Mouse (Mus musculus) stomach, postnatal 0 days (tissue): ENCODE data around the gene Hprt. TPM values are rescaled to one million over a fixed set of nuclear protein-coding genes. Genes with fewer than 3 reads are reported as not detected.

Source experiments
- ATAC-seq: fragments of 200-750 bp; cut with Nextera tagmentation; 2 replicates; pipeline ENCODE4 v1.8.0; 2017; ENCODE audit not compliant: low FRiP score, low TSS enrichment
- DNase-seq: peaks from one replicate; pipeline ENCODE4 v3.0.0-alpha.2; 2016; ENCODE audit warnings: low spot score
- H3K27ac ChIP-seq: fragments of 300-500 bp; sonication (generic); replicated peaks from 2 replicates; pipeline ENCODE4 v1.5.1; 2014; ENCODE audit warnings: mild to moderate bottlenecking, control low read depth
- H3K27me3 ChIP-seq: fragments of 300-500 bp; sonication (generic); 2 replicates; pipeline ENCODE4 v1.6.1; 2014; ENCODE audit warnings: low read length; ENCODE audit not compliant: control insufficient read depth, insufficient read depth
- H3K36me3 ChIP-seq: fragments of 300-500 bp; sonication (generic); 2 replicates; pipeline ENCODE4 v1.6.1; 2014; ENCODE audit warnings: low read length, mixed read lengths; ENCODE audit not compliant: control insufficient read depth, insufficient read depth
- H3K4me1 ChIP-seq: fragments of 300-500 bp; sonication (generic); replicated peaks from 2 replicates; pipeline ENCODE4 v1.6.1; 2014; ENCODE audit warnings: antibody characterized with exemption; ENCODE audit not compliant: control insufficient read depth, insufficient read depth
- H3K4me2 ChIP-seq: fragments of 300-500 bp; sonication (generic); replicated peaks from 2 replicates; pipeline ENCODE4 v1.6.1; 2014; ENCODE audit warnings: low read depth, mild to moderate bottlenecking, control low read depth, moderate library complexity
- H3K4me3 ChIP-seq: fragments of 300-500 bp; sonication (generic); 2 replicates; pipeline ENCODE4 v1.5.1; 2014; ENCODE audit warnings: low read depth, low read length, control low read depth
- H3K9ac ChIP-seq: fragments of 300-500 bp; sonication (generic); 2 replicates; pipeline ENCODE4 v1.6.1; 2014; ENCODE audit warnings: mild to moderate bottlenecking, low read length, control low read depth, mixed read lengths
- H3K9me3 ChIP-seq: fragments of 300-500 bp; sonication (generic); 2 replicates; pipeline ENCODE4 v1.6.1; 2016; ENCODE audit warnings: low read length; ENCODE audit not compliant: control insufficient read depth
- CTCF ChIP-seq: IDR thresholded peaks from 2 replicates; pipeline ENCODE4 v1.5.1; 2016; ENCODE audit warnings: antibody characterized with exemption, low read depth, mild to moderate bottlenecking, moderate library complexity
- EP300 ChIP-seq: optimal IDR thresholded peaks from 2 replicates; pipeline ENCODE3; 2016; ENCODE audit warnings: antibody characterized with exemption
- WGBS: fragments of 180-500 bp; shearing (Covaris S2); extraction: QIAGEN DNeasy Blood & Tissue Kit; methylation state at CpG from one replicate; pipeline ENCODE4 v1.1.7; 2014; 5-methylcytosine and 5-hydroxymethylcytosine counted together
- polyA plus RNA-seq: library from polyadenylated mRNA; unstranded; fragments of >200 nt; fragmentation: Nextera tagmentation; extraction: Ambion mirVana; gene quantifications from 2 replicates; pipeline ENCODE4 v1.2.1, GENCODE M21; 2015

Gene Hprt
- polyA plus RNA-seq, 1 experiment from 2014 or later, result 254 TPM

DNA sequence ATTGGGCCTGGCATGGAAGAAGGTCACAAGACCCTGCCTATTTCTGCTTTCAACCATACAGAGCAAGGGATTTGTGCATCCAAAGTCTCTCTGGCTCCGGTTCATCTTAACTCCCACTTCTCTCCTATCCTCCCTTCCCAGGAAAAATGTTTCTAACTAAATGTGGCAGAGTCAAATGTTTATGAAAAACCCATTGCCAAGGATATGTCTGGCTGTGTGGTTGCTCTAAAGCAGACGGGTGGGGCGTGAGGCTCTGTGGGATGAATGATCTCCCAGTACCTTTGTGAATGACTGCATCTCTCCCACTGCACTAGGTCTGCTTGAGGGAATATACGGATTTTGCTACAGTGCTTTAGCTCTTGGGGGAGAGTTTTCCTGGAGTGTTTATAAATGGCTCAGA, 58.1 kb downstream of the Hprt start:
- WGBS, result 52% methylated on average over 4 of the region's 4 CpGs
- ATAC-seq, result no peak
- no peak overlapping the region for H3K27ac ChIP-seq

DNA sequence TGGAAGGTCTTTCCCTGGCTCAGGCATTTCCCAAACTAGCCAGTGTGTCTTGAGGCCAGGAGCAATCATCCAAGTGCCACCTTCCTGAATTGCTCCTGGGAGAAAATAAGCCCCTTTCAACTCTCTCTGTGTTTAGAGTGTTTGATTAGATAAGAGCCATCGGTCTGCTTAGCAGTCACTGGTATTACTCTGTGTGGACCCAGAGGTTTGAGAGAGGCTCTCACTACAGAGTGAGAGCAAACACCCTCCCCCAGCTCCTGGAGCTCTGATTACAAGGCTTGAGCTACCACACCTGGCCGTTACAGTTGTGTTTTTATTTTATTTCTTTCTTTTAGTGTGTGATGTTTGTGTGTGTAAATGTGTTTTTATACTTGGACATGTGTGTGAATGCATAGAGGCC, 59.0 kb downstream of the Hprt start:
- ATAC-seq, result no peak

More for the DNA sequence above, 58.1 kb downstream of the Hprt start:
- no peaks in the 10 kb centered on the region for H3K36me3 ChIP-seq
- no peak for TF ChIP-seq CTCF
- no peak for TF ChIP-seq EP300
- no peaks in the 10 kb centered on the region for H3K4me1 ChIP-seq
- H3K4me2 ChIP-seq, result no peak overlapping the region
- no peaks in the 10 kb centered on the region for H3K9me3 ChIP-seq
- H3K27me3 ChIP-seq, result no peaks in the 10 kb centered on the region
- no peak overlapping the region for H3K9ac ChIP-seq
- DNase-seq, result no peak
- no peak overlapping the region for H3K4me3 ChIP-seq

DNA sequence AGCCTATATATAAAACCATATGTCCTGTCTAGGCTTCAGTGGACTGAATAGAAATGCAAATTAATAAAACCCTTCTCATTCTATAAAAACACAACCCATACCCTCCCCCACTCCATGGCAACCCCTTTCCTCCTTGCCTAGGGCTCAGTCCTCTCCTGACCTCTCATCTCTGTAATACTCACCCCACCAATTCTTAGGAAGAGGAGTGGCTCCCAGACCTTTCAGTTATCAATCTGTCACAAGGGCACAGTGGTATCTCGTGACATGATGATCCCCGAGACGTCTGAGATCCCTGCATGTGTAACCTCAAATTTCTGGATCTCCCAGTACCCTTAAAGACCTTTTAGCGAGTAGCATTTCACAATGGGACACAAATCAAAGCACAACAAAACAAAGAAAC, 61.3 kb downstream of the Hprt start:
- H3K4me2 ChIP-seq, result no peak overlapping the region
- WGBS, result 62% methylated on average over 4 of the region's 4 CpGs
- no peaks in the 10 kb centered on the region for H3K9me3 ChIP-seq
- no peaks in the 10 kb centered on the region for H3K4me1 ChIP-seq
- ATAC-seq (no peak), DNase-seq (no peak)
- no peaks in the 10 kb centered on the region for H3K36me3 ChIP-seq
- H3K27me3 ChIP-seq, result no peaks in the 10 kb centered on the region
- no peak overlapping the region for H3K9ac ChIP-seq
- no peak overlapping the region for H3K4me3 ChIP-seq
- TF ChIP-seq EP300 (no peak), CTCF (no peak)
- no peak overlapping the region for H3K27ac ChIP-seq

More for the DNA sequence above, 59.0 kb downstream of the Hprt start:
- TF ChIP-seq CTCF (no peak), EP300 (no peak)
- Histone ChIP-seq H3K9ac (no peak overlapping the region), H3K27me3 (no peaks in the 10 kb centered on the region), H3K4me1 (no peaks in the 10 kb centered on the region), H3K4me2 (no peak overlapping the region), H3K27ac (no peak overlapping the region), H3K9me3 (no peaks in the 10 kb centered on the region), H3K36me3 (no peaks in the 10 kb centered on the region), H3K4me3 (no peak overlapping the region)
- 24% methylated on average over 2 of the region's 2 CpGs for WGBS
- DNase-seq, result no peak

DNA sequence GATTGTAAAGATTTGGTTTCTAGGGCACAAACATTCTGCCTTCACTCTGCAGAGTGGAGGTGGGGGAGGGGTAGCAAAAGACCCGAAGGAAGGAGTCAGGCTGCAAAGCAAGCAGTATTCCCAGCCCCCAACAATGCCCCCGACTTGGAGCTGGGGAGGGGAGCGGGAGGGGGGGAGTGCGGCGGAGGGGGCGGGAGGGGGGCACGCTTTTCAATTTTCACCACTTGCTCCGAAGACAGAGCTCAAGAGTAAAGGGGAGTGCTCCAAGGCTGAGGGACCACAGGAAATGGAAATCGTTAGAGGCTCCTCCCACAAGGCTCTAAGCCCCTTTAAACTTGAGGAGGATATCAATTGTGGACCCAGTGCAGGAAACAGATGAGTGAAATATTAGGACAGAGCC, 62.4 kb downstream of the Hprt start:
- H3K9ac ChIP-seq, result no peak overlapping the region
- no peaks in the 10 kb centered on the region for H3K9me3 ChIP-seq
- no peaks in the 10 kb centered on the region for H3K27me3 ChIP-seq
- ATAC-seq (no peak), DNase-seq (no peak)
- 16% methylated on average over 9 of the region's 9 CpGs for WGBS
- no peaks in the 10 kb centered on the region for H3K4me1 ChIP-seq
- no peak overlapping the region for H3K4me3 ChIP-seq
- H3K27ac ChIP-seq, result no peak overlapping the region
- H3K36me3 ChIP-seq, result no peaks in the 10 kb centered on the region
- no peak for TF ChIP-seq EP300
- no peak for TF ChIP-seq CTCF
- 0 out of 2 replicates have a peak overlapping the region, but pooled peaks have one; percentile 11 for H3K4me2 ChIP-seq

DNA sequence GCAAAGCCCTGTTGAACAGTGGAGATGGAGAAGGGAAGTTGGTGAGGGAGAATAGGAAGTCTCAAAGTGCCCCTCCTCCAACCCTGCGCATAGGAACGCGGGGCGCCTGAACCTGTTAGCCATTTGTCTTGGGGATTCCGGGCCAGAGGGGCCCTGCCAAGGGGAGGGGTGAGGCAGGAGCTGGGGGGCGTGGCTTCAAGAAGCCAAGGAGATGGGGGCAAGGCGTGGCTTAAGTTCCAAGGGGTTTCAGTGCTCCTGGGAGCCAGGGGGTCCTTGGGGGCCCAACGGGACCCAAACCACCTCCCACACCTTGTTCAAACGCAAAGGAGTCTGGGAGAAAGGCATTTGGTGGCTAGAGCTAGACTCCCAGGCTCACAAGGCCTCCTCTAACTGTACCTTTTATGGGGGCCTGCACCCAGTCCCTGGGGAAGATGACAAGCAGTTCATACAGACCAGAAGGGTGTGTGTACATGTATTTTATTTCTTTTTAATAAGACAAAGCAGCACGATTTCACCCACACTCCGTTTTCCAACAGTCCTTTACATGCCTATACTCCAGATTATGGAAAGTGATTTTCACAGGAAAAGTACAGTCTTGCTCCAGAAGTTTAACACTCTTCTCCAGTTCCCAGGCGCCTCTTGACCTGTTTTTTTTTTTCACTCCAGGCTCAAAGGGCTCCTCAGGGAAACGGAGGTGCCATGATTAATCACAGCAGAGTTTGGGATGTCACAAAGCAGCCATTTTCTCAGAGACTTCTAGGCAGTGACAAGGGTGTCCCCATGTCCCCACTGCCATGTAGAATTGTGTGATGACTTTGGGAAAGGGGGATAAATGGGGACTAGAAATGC, 64.9 kb downstream of the Hprt start:
- peak; percentile 47; the same call in 1 of the 2 replicates for ATAC-seq
- WGBS, result 22% methylated on average over 13 of the region's 13 CpGs
- Histone ChIP-seq H3K4me1 (no peaks in the 10 kb centered on the region), H3K4me3 (no peak overlapping the region), H3K4me2 (no peak overlapping the region; the same call in 1 of the 2 replicates), H3K9me3 (no peaks in the 10 kb centered on the region), H3K36me3 (no peaks in the 10 kb centered on the region), H3K9ac (no peak overlapping the region), H3K27me3 (no peaks in the 10 kb centered on the region), H3K27ac (no peak overlapping the region)
- DNase-seq, result peak; percentile 45
- TF ChIP-seq CTCF (no peak; the same call in 1 of the 2 replicates), EP300 (no peak)

DNA sequence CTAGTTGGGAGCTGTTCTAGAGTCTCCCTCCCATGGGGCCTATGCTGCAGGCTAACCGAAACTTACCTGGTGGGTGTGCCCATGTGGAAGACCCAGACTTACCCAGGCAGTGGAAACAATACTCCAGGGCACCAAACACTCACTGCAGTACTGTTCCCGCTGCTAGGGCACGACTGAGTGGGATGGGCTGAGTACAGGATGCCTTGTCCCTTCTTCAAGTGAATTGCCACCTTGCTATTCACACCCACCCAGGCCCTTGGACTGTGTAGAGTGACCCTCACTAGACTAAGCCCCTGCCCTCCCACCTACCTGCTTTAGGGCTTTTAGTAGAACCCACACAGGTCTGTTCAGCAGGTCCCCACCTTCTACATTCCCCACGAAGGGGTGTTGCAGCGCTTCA, 65.9 kb downstream of the Hprt start:
- 48% methylated on average over 5 of the region's 5 CpGs for WGBS
- ATAC-seq, result peak; percentile 6; the same call in 1 of the 2 replicates

More for the DNA sequence above, 65.9 kb downstream of the Hprt start:
- no peaks in the 10 kb centered on the region for H3K4me1 ChIP-seq
- no peaks in the 10 kb centered on the region for H3K27me3 ChIP-seq
- 0 out of 2 replicates have a peak overlapping the region, but pooled peaks have one; percentile 30 for H3K27ac ChIP-seq
- no peaks in the 10 kb centered on the region for H3K9me3 ChIP-seq
- 0 out of 2 replicates have a peak overlapping the region, but pooled peaks have one; percentile 8 for H3K4me3 ChIP-seq
- H3K4me2 ChIP-seq, result peak overlapping the region; percentile 32
- no peak overlapping the region for H3K9ac ChIP-seq
- H3K36me3 ChIP-seq, result no peaks in the 10 kb centered on the region
- TF ChIP-seq EP300, result no peak
- TF ChIP-seq CTCF, result no peak
- no peak for DNase-seq
